Mouse (Mus musculus) cerebellum, adult 9-10 months (tissue): ENCODE data around the gene Stap2.
A peak's percentile ranks its signal among the peaks of the same experiment; 100 is the strongest.

Experiments used
- DNase-seq: peaks from one replicate; pipeline ENCODE4 v3.0.0; 2022

Gene Stap2

DNA sequence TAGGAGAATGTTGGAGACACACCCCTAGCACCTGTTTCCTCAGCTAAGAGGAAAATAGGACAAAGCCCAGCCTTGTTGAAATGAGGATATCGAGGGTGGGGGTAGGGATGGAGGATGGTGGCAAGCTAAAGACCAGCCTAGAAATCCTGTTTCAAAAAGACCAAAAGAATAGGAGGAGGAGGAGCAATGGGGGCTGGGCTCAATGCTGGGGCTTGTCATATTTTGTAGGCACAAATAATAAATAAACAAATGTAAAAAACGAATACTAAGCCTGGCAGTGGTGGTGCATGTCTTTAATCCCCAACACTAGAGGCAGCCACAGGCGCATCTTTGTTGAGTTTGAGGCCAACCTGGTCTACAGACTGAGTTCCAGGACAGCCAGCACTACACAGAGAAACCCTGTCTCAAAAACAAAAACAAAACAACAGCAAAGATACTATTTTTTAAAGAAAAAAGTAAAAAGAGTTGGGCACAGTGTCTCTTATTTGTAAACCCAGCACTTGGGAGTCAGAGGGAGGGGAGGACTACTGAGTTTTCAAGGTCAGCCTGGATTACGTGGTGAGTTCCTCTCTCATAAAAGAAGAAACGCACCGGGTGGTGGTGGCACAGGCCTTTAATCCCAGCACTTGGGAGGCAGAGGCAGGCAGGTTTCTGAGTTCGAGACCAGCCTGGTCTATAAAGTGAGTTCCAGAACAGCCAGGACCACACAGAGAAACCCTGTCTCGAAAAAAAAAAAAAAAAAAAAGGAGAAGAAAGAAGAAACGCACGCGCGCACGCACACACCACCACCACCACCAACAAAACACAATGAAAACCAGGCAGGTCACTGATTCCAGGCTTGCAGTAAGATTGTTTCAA lies 47.4 kb downstream of the Stap2 start:
- peak; percentile 71 for DNase-seq

- peak; percentile 87 for DNase-seq
Measured at GRCm38 (mm10) chr17:55957168-55957567, 48.2 kb downstream of the Stap2 start.

GRCm38 (mm10) chr17:55956591-55956990 lies 48.8 kb downstream of the Stap2 start:
- DNase-seq = no peak

- peak; percentile 88 for DNase-seq
Measured at GRCm38 (mm10) chr17:55956129-55956528, 49.3 kb downstream of the Stap2 start.

DNA sequence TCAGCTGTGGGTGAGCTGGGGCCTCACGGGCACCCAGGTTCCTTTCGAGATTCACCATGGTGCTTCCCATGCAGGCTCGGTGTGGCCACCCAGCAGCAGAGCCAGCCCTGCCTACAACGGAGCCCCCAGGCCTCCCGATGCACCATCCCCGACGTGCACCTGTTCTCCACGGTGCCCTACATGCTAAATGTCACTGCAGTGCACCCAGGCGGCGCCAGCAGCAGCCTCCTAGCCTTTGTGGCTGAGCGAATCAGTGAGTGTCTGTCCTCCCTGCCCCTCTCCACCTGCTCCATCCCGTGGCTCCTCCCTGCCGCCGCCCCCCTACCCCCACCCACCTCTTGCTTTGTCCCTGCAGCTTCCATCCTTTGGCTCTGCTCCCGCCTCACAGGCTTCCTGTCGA lies 51.2 kb downstream of the Stap2 start:
- no peak for DNase-seq

GRCm38 (mm10) chr17:55953751-55954150 lies 51.6 kb downstream of the Stap2 start:
- no peak for DNase-seq

- DNase-seq = peak; percentile 18
Measured at GRCm38 (mm10) chr17:55952447-55953027, 52.8 kb downstream of the Stap2 start, which contains the start of gene Ebi3. Gene Ebi3 (plus strand): TSS chr17:55952640.

GRCm38 (mm10) chr17:55952041-55952440 lies 53.3 kb downstream of the Stap2 start:
- peak; percentile 15 for DNase-seq

DNA sequence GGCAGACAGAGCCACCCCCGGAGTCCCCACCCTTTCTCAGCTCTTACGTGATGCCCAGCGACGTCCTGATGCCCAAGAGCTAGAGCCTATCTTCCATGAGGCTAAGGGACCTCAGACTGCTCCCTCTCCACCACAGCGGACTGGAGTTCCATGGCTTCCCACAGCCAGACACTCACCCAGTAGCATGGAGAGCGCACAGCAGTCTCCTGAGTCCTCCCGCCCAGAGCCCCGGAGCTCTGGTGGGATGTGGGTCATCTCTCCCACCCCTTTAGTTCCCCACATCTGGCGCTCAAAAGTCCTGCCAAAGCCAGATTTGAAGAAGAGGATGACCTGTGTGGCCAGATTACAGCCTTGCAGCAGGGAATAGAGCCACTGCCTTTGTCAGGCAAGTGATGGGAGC lies 54.8 kb downstream of the Stap2 start:
- DNase-seq = peak; percentile 13

DNA sequence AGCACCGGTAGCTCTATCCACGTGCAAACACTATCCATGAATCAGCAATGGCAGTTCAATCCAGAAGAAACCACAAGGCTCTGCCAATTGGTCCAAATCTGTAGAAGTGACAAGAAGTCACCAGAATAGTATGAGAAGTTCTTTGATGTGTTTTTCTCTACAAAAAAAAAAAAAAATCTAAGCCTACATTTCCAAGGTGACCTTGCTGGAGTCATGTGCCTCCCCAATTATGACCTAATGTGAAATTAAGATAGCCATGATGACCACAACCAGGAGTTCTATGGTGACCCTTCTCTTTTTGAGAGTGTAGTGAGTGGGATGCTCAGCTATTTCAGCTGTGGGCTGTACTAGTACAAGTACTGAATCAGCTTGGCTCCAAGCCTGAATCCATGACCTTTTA lies 56.0 kb downstream of the Stap2 start, which contains the start of gene Zfp119b:
Gene Zfp119b, minus strand, starts transcription at position 101 of the 400 bp plus-strand sequence.
- peak; percentile 29 for DNase-seq

GRCm38 (mm10) chr17:55948647-55949046 lies 56.7 kb downstream of the Stap2 start:
- DNase-seq = peak; percentile 12
